Mouse (Mus musculus) forebrain, embryonic 11.5 days (tissue): ENCODE measurements around the gene Atg5. TPM values are rescaled to one million over a fixed set of nuclear protein-coding genes. Genes with fewer than 3 reads are reported as not detected.
"Not testable (repeated sequence)": the region's sequence is repeated elsewhere in the genome, so short reads cannot be mapped to it uniquely, and the experiment has no call there.

Source experiments
- ATAC-seq: fragments of 200-750 bp; cut with Nextera tagmentation; replicated peaks from 2 replicates; pipeline ENCODE4 v1.8.0; 2017; ENCODE audit warnings: moderate TSS enrichment; ENCODE audit not compliant: low FRiP score
- DNase-seq: peaks from one replicate; pipeline ENCODE4 v3.0.0-alpha.2; 2017; ENCODE audit warnings: low spot score
- H3K27ac ChIP-seq: fragments of 300-500 bp; sonication (generic); 2 replicates; pipeline ENCODE4 v1.5.1; 2014; ENCODE audit warnings: low read depth, low read length
- H3K27me3 ChIP-seq: fragments of 300-500 bp; sonication (generic); 2 replicates; pipeline ENCODE4 v1.6.1; 2014; ENCODE audit warnings: mild to moderate bottlenecking, low read length, mixed read lengths; ENCODE audit not compliant: control insufficient read depth, insufficient read depth
- H3K36me3 ChIP-seq: fragments of 300-500 bp; sonication (generic); 2 replicates; pipeline ENCODE4 v1.6.1; 2014; ENCODE audit warnings: mild to moderate bottlenecking, low read length, moderate library complexity, mixed read lengths; ENCODE audit not compliant: control insufficient read depth, insufficient read depth
- H3K4me1 ChIP-seq: fragments of 300-500 bp; sonication (generic); replicated peaks from 2 replicates; pipeline ENCODE4 v1.6.1; 2014; ENCODE audit warnings: low read length, mixed read lengths; ENCODE audit not compliant: control insufficient read depth, insufficient read depth
- H3K4me2 ChIP-seq: fragments of 300-500 bp; sonication (generic); 2 replicates; pipeline ENCODE4 v1.6.1; 2014; ENCODE audit warnings: low read depth, mild to moderate bottlenecking, low read length, moderate library complexity, mixed read lengths; ENCODE audit not compliant: severe bottlenecking
- H3K4me3 ChIP-seq: fragments of 300-500 bp; sonication (generic); 2 replicates; pipeline ENCODE4 v1.5.1; 2014; ENCODE audit warnings: low read depth, low read length
- H3K9ac ChIP-seq: fragments of 300-500 bp; sonication (generic); 2 replicates; pipeline ENCODE4 v1.6.1; 2014; ENCODE audit warnings: low read length
- H3K9me3 ChIP-seq: fragments of 300-500 bp; sonication (generic); 2 replicates; pipeline ENCODE4 v1.6.1; 2016; ENCODE audit warnings: low read length, mixed read lengths; ENCODE audit not compliant: control insufficient read depth
- WGBS: fragments of 180-500 bp; shearing (Covaris S2); extraction: QIAGEN DNeasy Blood & Tissue Kit; methylation state at CpG from one replicate; pipeline ENCODE4 v1.1.7; 2014; 5-methylcytosine and 5-hydroxymethylcytosine counted together
- polyA plus RNA-seq: library from polyadenylated mRNA; unstranded; fragments of >200 nt; fragmentation: Nextera tagmentation; extraction: Ambion mirVana; gene quantifications from 2 replicates; pipeline ENCODE4 v1.2.1, GENCODE M21; 2014

The Atg5 gene
- polyA plus RNA-seq, 1 experiment from 2014 or later = 54.9 TPM

GRCm38 (mm10) chr10:44332656-44333055 is 64.5 kb downstream of the Atg5 start:
- H3K4me2 ChIP-seq, H3K27me3 ChIP-seq, H3K27ac ChIP-seq, ATAC-seq, DNase-seq, H3K4me1 ChIP-seq, H3K9ac ChIP-seq, H3K4me3 ChIP-seq, H3K36me3 ChIP-seq, H3K9me3 ChIP-seq: not testable (repeated sequence)
- 93% methylated on average over 3 of the region's 3 CpGs for WGBS

- H3K4me1 ChIP-seq, H3K27ac ChIP-seq, H3K9me3 ChIP-seq, H3K9ac ChIP-seq, H3K27me3 ChIP-seq, H3K36me3 ChIP-seq, DNase-seq, ATAC-seq, H3K4me3 ChIP-seq, H3K4me2 ChIP-seq: not testable (repeated sequence)
- WGBS = 90% methylated on average over 3 of the region's 3 CpGs
Observed at GRCm38 (mm10) chr10:44336641-44337382, 68.7 kb downstream of the Atg5 start.

- DNase-seq = no peak
- no peak overlapping the region for H3K4me2 ChIP-seq
- ATAC-seq = no peak
- no peak overlapping the region for H3K9ac ChIP-seq
- no peaks in the 10 kb centered on the region for H3K4me1 ChIP-seq
- H3K4me3 ChIP-seq = no peak overlapping the region
- no peaks in the 10 kb centered on the region for H3K9me3 ChIP-seq
- H3K36me3 ChIP-seq = no peaks in the 10 kb centered on the region
- no peak overlapping the region for H3K27ac ChIP-seq
- H3K27me3 ChIP-seq = no peaks in the 10 kb centered on the region
- WGBS = 62% methylated on average over 6 of the region's 6 CpGs
Observed at GRCm38 (mm10) chr10:44338571-44338970, 70.4 kb downstream of the Atg5 start.

GRCm38 (mm10) chr10:44339326-44339725 is 71.2 kb downstream of the Atg5 start:
- no peak for ATAC-seq
- Histone ChIP-seq H3K4me2 (no peak overlapping the region), H3K27me3 (no peaks in the 10 kb centered on the region), H3K27ac (no peak overlapping the region), H3K4me1 (no peaks in the 10 kb centered on the region), H3K36me3 (no peaks in the 10 kb centered on the region), H3K9ac (no peak overlapping the region), H3K4me3 (no peak overlapping the region), H3K9me3 (no peaks in the 10 kb centered on the region)
- WGBS = 89% methylated on average over 5 of the region's 5 CpGs
- DNase-seq = no peak

- ATAC-seq (no peak), DNase-seq (no peak)
- no peaks in the 10 kb centered on the region for H3K36me3 ChIP-seq
- WGBS = 81% methylated on average over 4 of the region's 4 CpGs
- H3K4me2 ChIP-seq = no peak overlapping the region
- no peaks in the 10 kb centered on the region for H3K4me1 ChIP-seq
- H3K9me3 ChIP-seq = no peaks in the 10 kb centered on the region
- H3K27me3 ChIP-seq = no peaks in the 10 kb centered on the region
- H3K27ac ChIP-seq = no peak overlapping the region
- H3K4me3 ChIP-seq = no peak overlapping the region
- no peak overlapping the region for H3K9ac ChIP-seq
Observed at GRCm38 (mm10) chr10:44340928-44341327, 72.8 kb downstream of the Atg5 start.

GRCm38 (mm10) chr10:44341826-44342521 is 73.8 kb downstream of the Atg5 start:
- no peak overlapping the region for H3K4me3 ChIP-seq
- no peak overlapping the region for H3K4me2 ChIP-seq
- H3K4me1 ChIP-seq = no peaks in the 10 kb centered on the region
- H3K9ac ChIP-seq = no peak overlapping the region
- H3K27me3 ChIP-seq = no peaks in the 10 kb centered on the region
- no peak overlapping the region for H3K27ac ChIP-seq
- DNase-seq = no peak
- no peaks in the 10 kb centered on the region for H3K9me3 ChIP-seq
- 96% methylated on average over 6 of the region's 6 CpGs for WGBS
- ATAC-seq = no peak
- no peaks in the 10 kb centered on the region for H3K36me3 ChIP-seq

GRCm38 (mm10) chr10:44343351-44343750 is 75.2 kb downstream of the Atg5 start:
- no peaks in the 10 kb centered on the region for H3K9me3 ChIP-seq
- no peaks in the 10 kb centered on the region for H3K36me3 ChIP-seq
- H3K9ac ChIP-seq = no peak overlapping the region
- no peaks in the 10 kb centered on the region for H3K27me3 ChIP-seq
- no peak overlapping the region for H3K27ac ChIP-seq
- DNase-seq (no peak), ATAC-seq (no peak)
- H3K4me3 ChIP-seq = no peak overlapping the region
- H3K4me2 ChIP-seq = no peak overlapping the region
- 94% methylated on average over 3 of the region's 3 CpGs for WGBS
- H3K4me1 ChIP-seq = no peaks in the 10 kb centered on the region

GRCm38 (mm10) chr10:44347549-44348172 is 79.5 kb downstream of the Atg5 start:
- Histone ChIP-seq H3K4me1 (no peaks in the 10 kb centered on the region), H3K36me3 (no peaks in the 10 kb centered on the region), H3K9ac (no peak overlapping the region), H3K4me3 (no peak overlapping the region), H3K27ac (no peak overlapping the region), H3K27me3 (no peaks in the 10 kb centered on the region), H3K4me2 (no peak overlapping the region), H3K9me3 (no peaks in the 10 kb centered on the region)
- WGBS = 93% methylated on average over 10 of the region's 10 CpGs
- no peak for DNase-seq
- ATAC-seq = no peak
